Mouse (Mus musculus): Measurements from ENCODE around the gene Gmeb2. TPM values are rescaled to one million over a fixed set of nuclear protein-coding genes. Genes with fewer than 3 reads are reported as not detected.

Gene Gmeb2
- polyA plus RNA-seq, 1 experiment from 2014 or later, result 21.6 TPM

DNA sequence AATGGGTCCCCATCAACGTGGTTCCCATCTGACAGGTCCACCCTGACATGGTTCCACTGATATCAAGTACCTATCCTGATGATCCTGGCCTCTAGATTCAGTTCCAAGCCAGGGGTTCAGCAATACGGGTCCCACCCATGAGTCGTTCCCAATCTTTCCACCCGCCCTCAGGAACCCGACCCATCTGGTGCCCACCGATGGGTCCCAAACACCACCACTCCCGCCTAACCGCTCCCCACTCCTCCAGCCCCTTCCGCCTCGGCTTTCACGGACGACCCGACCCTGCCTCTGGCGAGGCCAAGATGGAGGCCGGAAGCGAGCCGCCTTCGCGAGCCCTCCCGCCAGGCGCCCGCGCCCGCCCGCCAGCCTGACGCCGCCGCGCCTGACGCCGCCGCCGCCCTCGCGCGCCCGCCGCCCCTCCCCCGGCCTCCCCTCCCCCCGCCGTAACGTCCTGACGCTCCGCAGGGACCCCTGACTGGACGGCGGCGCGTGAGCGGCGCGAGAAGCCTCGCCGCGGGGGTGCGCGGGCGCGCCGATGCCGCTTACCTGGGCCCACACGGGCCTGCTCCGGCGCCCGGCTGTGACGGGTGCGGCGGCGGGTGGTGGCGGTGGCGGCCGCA lies 387 bp downstream of the Gmeb2 start:
- peaks cover 7% of the 10 kb centered on the region for H3K4me1 ChIP-seq (ENCODE audit: control insufficient read depth, insufficient read depth, low read length)
- peak; percentile 85 for ATAC-seq (ENCODE audit: insufficient read depth, low FRiP score, low TSS enrichment)
- peak; percentile 87 for DNase-seq (ENCODE audit: low spot score)
- under 1% methylated on average over 31 of the region's 71 CpGs for WGBS
- H3K4me3 ChIP-seq (ENCODE audit: low read depth, low read length), result peak overlapping the region; percentile 60
- H3K27ac ChIP-seq (ENCODE audit: low read depth, low read length), result peak overlapping the region; percentile 94
- peak overlapping the region; percentile 70 for H3K4me2 ChIP-seq (ENCODE audit: low read depth)
- H3K9me3 ChIP-seq (ENCODE audit: control insufficient read depth, low read length), result no peaks in the 10 kb centered on the region
- no peaks in the 10 kb centered on the region for H3K27me3 ChIP-seq (ENCODE audit: control insufficient read depth, insufficient read depth, low read length)
- H3K9ac ChIP-seq (ENCODE audit: low read length), result peak overlapping the region; percentile 93
- H3K36me3 ChIP-seq (ENCODE audit: control insufficient read depth, insufficient read depth, low read length), result no peaks in the 10 kb centered on the region; the same call in 1 of the 2 replicates

DNA sequence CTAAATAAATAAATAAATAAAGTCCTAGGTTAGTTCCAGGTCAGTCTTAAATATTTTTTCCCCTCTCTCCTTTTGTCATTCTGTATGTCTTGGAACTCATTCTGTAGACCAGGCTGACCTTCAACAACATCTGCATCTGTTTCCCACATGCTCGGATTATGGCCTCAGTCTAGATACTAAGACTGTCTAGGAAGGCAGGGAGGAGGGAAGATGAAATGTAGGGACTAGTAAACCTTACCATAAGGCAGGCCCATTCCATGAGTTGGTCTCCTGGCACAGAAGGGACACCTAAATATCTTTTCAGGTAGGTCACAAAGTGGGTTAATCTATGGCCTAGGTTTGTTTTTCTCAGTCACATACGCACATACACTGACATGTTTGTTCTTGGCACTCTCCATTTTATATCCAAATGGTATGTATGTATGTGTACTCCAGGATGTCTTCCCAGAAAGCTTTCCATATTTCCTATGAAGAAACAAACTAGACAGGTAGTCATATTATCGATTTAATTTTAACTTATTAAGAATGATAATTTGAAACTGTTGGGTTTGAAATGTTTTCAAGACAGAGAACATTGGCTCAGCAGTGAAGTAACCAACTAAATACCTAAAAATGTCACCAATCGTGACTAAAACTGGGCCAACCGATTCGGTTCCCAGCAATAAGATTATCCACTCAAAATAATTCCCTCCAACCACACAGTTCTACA lies 1.1 kb downstream of the Gmeb2 start:
- Histone ChIP-seq H3K9me3 (ENCODE audit: control insufficient read depth, low read length) (no peaks in the 10 kb centered on the region), H3K4me3 (ENCODE audit: low read depth, low read length) (peak overlapping the region; percentile 60), H3K4me1 (ENCODE audit: control insufficient read depth, insufficient read depth, low read length) (peaks cover 7% of the 10 kb centered on the region), H3K27me3 (ENCODE audit: control insufficient read depth, insufficient read depth, low read length) (no peaks in the 10 kb centered on the region), H3K27ac (ENCODE audit: low read depth, low read length) (peak overlapping the region; percentile 94), H3K36me3 (ENCODE audit: control insufficient read depth, insufficient read depth, low read length) (no peaks in the 10 kb centered on the region; the same call in 1 of the 2 replicates), H3K4me2 (ENCODE audit: low read depth) (peak overlapping the region; percentile 70), H3K9ac (ENCODE audit: low read length) (peak overlapping the region; percentile 93)
- WGBS, result 52% methylated on average over 6 of the region's 6 CpGs
- ATAC-seq (ENCODE audit: insufficient read depth, low FRiP score, low TSS enrichment), result no peak
- no peak for DNase-seq (ENCODE audit: low spot score)

DNA sequence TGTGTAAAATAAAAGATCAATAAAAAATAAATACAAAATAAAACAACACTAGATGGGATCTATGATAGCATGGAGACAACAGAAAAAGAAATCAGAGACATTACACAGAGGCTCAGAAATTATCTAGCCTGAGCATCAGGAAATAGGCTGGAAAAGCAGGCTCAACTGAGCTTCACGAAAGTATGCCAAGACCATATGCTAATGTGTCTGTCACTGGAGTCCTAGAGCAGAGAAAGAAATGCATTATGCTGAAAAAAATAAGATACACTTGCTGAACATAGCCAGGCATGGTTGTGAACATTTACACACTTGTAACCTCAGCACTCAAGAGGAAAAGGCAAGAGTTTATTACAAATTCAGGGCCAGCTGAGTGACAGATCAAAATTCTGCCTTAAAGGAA lies 7.9 kb downstream of the Gmeb2 start:
- ATAC-seq (ENCODE audit: insufficient read depth, low FRiP score, low TSS enrichment) (no peak), DNase-seq (ENCODE audit: low spot score) (no peak)
- Histone ChIP-seq H3K9me3 (ENCODE audit: control insufficient read depth, low read length) (no peaks in the 10 kb centered on the region), H3K27me3 (ENCODE audit: control insufficient read depth, insufficient read depth, low read length) (no peaks in the 10 kb centered on the region), H3K4me3 (ENCODE audit: low read depth, low read length) (no peak overlapping the region), H3K4me2 (ENCODE audit: low read depth) (no peak overlapping the region), H3K27ac (ENCODE audit: low read depth, low read length) (no peak overlapping the region), H3K36me3 (ENCODE audit: control insufficient read depth, insufficient read depth, low read length) (peaks cover 2% of the 10 kb centered on the region), H3K9ac (ENCODE audit: low read length) (no peak overlapping the region), H3K4me1 (ENCODE audit: control insufficient read depth, insufficient read depth, low read length) (no peaks in the 10 kb centered on the region)
- WGBS, result 93% methylated on average over 1 of the region's 1 CpGs

DNA sequence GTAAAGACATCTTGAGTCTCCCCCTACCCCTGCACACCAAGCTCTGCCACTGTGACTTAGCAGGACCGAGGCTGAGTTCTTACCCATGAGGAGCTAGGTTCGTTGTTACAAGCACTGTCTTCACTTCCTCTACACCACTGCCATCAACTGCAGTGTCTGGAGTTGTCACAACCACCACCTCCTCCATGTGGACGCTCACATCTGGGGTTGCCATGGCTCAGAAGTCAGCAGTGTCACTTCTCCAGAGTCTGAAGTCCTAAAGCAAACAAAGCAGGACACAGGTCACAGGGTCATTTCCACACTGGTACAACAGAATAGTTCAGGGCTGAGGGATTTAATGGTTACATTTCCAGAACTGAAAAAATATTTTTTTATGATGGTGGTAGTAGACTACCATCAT lies 10.0 kb downstream of the Gmeb2 start:
- ATAC-seq (ENCODE audit: insufficient read depth, low FRiP score, low TSS enrichment), result no peak
- H3K9ac ChIP-seq (ENCODE audit: low read length), result no peak overlapping the region

DNA sequence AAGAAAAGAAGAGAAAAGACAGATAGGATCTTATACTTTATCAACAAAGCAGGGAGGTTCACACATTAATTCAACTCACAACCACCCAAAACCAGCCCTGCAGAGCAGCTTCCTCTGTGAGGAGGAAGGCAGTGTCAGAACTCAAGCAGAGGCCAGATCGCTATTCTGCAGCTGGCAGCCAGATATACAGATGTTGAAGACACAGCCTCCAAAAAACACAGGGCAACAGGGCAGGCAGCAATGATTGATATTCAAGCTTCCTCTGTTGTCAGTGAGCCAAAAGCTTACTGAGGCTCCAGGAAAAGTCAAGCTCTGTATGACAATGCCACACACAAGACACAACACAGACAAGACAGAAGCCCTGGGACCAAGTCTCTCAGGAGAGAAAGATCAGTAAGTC lies 11.1 kb downstream of the Gmeb2 start:
- peaks cover 5% of the 10 kb centered on the region; the same call in 1 of the 2 replicates for H3K36me3 ChIP-seq (ENCODE audit: control insufficient read depth, insufficient read depth, low read length)
- H3K4me2 ChIP-seq (ENCODE audit: low read depth), result no peak overlapping the region

More for the DNA sequence above, 10.0 kb downstream of the Gmeb2 start:
- Histone ChIP-seq H3K27ac (ENCODE audit: low read depth, low read length) (no peak overlapping the region), H3K36me3 (ENCODE audit: control insufficient read depth, insufficient read depth, low read length) (peaks cover 5% of the 10 kb centered on the region; the same call in 1 of the 2 replicates), H3K4me3 (ENCODE audit: low read depth, low read length) (no peak overlapping the region), H3K4me2 (ENCODE audit: low read depth) (no peak overlapping the region), H3K27me3 (ENCODE audit: control insufficient read depth, insufficient read depth, low read length) (no peaks in the 10 kb centered on the region), H3K4me1 (ENCODE audit: control insufficient read depth, insufficient read depth, low read length) (no peaks in the 10 kb centered on the region), H3K9me3 (ENCODE audit: control insufficient read depth, low read length) (no peaks in the 10 kb centered on the region)
- no peak for DNase-seq (ENCODE audit: low spot score)
- 76% methylated on average over 3 of the region's 3 CpGs for WGBS

DNA sequence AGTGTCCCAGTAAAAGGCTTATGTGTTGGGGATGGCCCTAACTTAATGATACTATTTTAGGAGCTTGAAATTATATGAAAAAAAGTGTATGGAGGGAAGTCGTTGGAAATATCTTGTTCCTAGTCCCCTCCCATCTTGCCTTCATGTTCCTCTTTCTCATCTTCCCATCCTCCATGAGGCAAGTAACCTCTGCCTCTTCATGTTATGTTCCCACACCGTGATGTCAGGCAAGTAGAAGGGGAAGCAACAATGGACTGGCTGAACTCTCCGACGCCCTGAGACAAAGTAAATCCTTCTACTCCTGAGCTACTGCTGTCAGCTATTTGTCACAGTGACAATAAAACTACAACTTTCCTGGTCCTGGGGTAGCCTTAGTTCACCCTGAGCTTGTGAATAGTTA lies 13.2 kb downstream of the Gmeb2 start:
- Histone ChIP-seq H3K27ac (ENCODE audit: low read depth, low read length) (no peak overlapping the region), H3K9ac (ENCODE audit: low read length) (no peak overlapping the region), H3K9me3 (ENCODE audit: control insufficient read depth, low read length) (no peaks in the 10 kb centered on the region), H3K4me2 (ENCODE audit: low read depth) (no peak overlapping the region), H3K36me3 (ENCODE audit: control insufficient read depth, insufficient read depth, low read length) (peaks cover 5% of the 10 kb centered on the region), H3K4me1 (ENCODE audit: control insufficient read depth, insufficient read depth, low read length) (no peaks in the 10 kb centered on the region), H3K4me3 (ENCODE audit: low read depth, low read length) (no peak overlapping the region), H3K27me3 (ENCODE audit: control insufficient read depth, insufficient read depth, low read length) (no peaks in the 10 kb centered on the region)
- DNase-seq (ENCODE audit: low spot score) (no peak), ATAC-seq (ENCODE audit: insufficient read depth, low FRiP score, low TSS enrichment) (no peak)
- WGBS, result 81% methylated on average over 4 of the region's 4 CpGs

More for the DNA sequence above, 11.1 kb downstream of the Gmeb2 start:
- no peaks in the 10 kb centered on the region for H3K9me3 ChIP-seq (ENCODE audit: control insufficient read depth, low read length)
- DNase-seq (ENCODE audit: low spot score) (no peak), ATAC-seq (ENCODE audit: insufficient read depth, low FRiP score, low TSS enrichment) (no peak)
- no peak overlapping the region for H3K4me3 ChIP-seq (ENCODE audit: low read depth, low read length)
- no peak overlapping the region for H3K9ac ChIP-seq (ENCODE audit: low read length)
- no peaks in the 10 kb centered on the region for H3K4me1 ChIP-seq (ENCODE audit: control insufficient read depth, insufficient read depth, low read length)
- no peak overlapping the region for H3K27ac ChIP-seq (ENCODE audit: low read depth, low read length)
- no peaks in the 10 kb centered on the region for H3K27me3 ChIP-seq (ENCODE audit: control insufficient read depth, insufficient read depth, low read length)
- WGBS, result 83% methylated on average over 1 of the region's 1 CpGs

DNA sequence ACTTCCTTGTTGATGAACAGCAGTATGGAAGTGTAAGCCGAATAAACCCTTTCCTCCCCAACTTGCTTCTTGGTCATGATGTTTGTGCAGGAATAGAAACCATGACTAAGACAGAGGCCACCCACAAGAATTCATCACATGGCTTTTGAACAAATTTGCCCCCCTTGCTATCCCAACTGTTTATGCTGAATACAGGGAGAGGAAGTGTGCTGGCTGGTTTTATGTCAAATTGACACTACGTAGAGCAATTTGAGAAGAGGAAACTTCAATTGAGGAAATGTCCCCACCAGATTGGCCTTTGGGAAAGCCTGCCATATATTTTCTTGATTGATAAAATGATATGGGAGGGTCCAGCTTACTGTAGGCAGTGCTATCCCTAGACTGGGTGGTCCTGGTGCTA lies 14.0 kb downstream of the Gmeb2 start:
- ATAC-seq (ENCODE audit: insufficient read depth, low FRiP score, low TSS enrichment), result no peak
- peaks cover 5% of the 10 kb centered on the region for H3K36me3 ChIP-seq (ENCODE audit: control insufficient read depth, insufficient read depth, low read length)

DNA sequence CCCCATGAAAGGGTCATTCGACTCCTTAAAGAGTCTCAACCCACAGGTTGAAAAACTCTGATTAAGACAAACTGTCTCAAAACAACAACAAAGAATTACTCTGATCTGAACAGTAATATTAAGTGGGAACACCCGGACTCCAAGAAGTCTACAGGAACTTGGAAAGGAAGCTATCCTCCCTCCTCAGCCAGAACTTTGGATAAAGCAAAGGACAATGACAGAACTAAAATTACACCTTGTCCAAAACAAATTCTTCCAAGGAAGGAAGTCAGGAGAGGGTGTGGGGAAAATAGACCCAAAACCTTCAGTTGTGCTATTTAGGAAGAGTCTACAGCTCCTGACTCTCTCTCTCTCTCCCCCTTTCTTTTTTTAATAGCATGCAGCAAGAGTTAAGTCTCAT lies 15.7 kb downstream of the Gmeb2 start:
- DNase-seq (ENCODE audit: low spot score) (no peak), ATAC-seq (ENCODE audit: insufficient read depth, low FRiP score, low TSS enrichment) (no peak)
- Histone ChIP-seq H3K4me2 (ENCODE audit: low read depth) (no peak overlapping the region), H3K27ac (ENCODE audit: low read depth, low read length) (no peak overlapping the region), H3K9ac (ENCODE audit: low read length) (no peak overlapping the region), H3K36me3 (ENCODE audit: control insufficient read depth, insufficient read depth, low read length) (peaks cover 6% of the 10 kb centered on the region), H3K4me3 (ENCODE audit: low read depth, low read length) (no peak overlapping the region), H3K4me1 (ENCODE audit: control insufficient read depth, insufficient read depth, low read length) (no peaks in the 10 kb centered on the region), H3K9me3 (ENCODE audit: control insufficient read depth, low read length) (no peaks in the 10 kb centered on the region), H3K27me3 (ENCODE audit: control insufficient read depth, insufficient read depth, low read length) (no peaks in the 10 kb centered on the region)
- 89% methylated on average over 2 of the region's 2 CpGs for WGBS

More for the DNA sequence above, 14.0 kb downstream of the Gmeb2 start:
- Histone ChIP-seq H3K27ac (ENCODE audit: low read depth, low read length) (no peak overlapping the region), H3K9ac (ENCODE audit: low read length) (no peak overlapping the region), H3K4me1 (ENCODE audit: control insufficient read depth, insufficient read depth, low read length) (no peaks in the 10 kb centered on the region), H3K4me3 (ENCODE audit: low read depth, low read length) (no peak overlapping the region), H3K9me3 (ENCODE audit: control insufficient read depth, low read length) (no peaks in the 10 kb centered on the region), H3K27me3 (ENCODE audit: control insufficient read depth, insufficient read depth, low read length) (no peaks in the 10 kb centered on the region), H3K4me2 (ENCODE audit: low read depth) (no peak overlapping the region)
- 95% methylated on average over 2 of the region's 2 CpGs for WGBS
- DNase-seq (ENCODE audit: low spot score), result no peak

DNA sequence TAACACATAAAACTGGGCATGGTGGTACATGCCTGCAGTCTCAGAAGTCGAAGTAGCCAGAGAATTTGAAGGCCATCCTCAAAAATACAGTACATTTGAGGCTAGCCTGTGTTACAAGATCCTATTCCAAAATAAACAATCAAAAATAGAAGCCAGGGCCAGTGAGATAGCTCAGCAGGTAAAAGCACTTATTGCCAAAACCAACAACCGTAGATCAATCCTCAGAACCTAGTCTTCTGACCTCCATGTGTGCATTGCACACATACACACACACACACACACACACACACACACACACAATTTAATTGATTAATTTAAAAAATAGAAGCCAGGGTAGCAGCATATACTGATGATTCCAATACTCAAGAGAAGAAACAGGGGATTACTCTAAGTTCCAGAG lies 21.0 kb downstream of the Gmeb2 start:
- no peak for DNase-seq (ENCODE audit: low spot score)
- H3K9ac ChIP-seq (ENCODE audit: low read length), result no peak overlapping the region
- H3K36me3 ChIP-seq (ENCODE audit: control insufficient read depth, insufficient read depth, low read length), result peaks cover 8% of the 10 kb centered on the region
- 92% methylated on average over 2 of the region's 2 CpGs for WGBS
- H3K9me3 ChIP-seq (ENCODE audit: control insufficient read depth, low read length), result no peaks in the 10 kb centered on the region
- H3K4me2 ChIP-seq (ENCODE audit: low read depth), result no peak overlapping the region
- H3K27me3 ChIP-seq (ENCODE audit: control insufficient read depth, insufficient read depth, low read length), result no peaks in the 10 kb centered on the region
- H3K4me3 ChIP-seq (ENCODE audit: low read depth, low read length), result no peak overlapping the region
- no peak overlapping the region for H3K27ac ChIP-seq (ENCODE audit: low read depth, low read length)
- ATAC-seq (ENCODE audit: insufficient read depth, low FRiP score, low TSS enrichment), result no peak
- no peaks in the 10 kb centered on the region for H3K4me1 ChIP-seq (ENCODE audit: control insufficient read depth, insufficient read depth, low read length)

Data from neural tube, embryonic 11.5 days (tissue).